ENCODE assay signal across 12 mouse cellular contexts in genomic region chr5:36890794-36891193, GRCm38 (mm10). TPM values are rescaled to one million over a fixed set of nuclear protein-coding genes. Genes with fewer than 3 reads are reported as not detected.
DNase-seq lines count a peak whose midpoint lies in the region; ATAC-seq and TF ChIP-seq lines count a peak whose summit lies in the region.
"Had no signal": no experiment of that assay in that cellular context is flagged by ENCODE, and none has a peak within 500 bp of the region (broad histone marks: within the 10 kb centered on the region; RNA-seq: fewer than 3 reads in every experiment).

No protein-coding gene starts in this region.

- H3K4me3 ChIP-seq in forebrain, embryonic 13.5 days: no peak overlapping the region
- H3K4me3 ChIP-seq in layer of hippocampus, adult 2 months: no peak overlapping the region; the same call in 1 of the 2 replicates
- H3K4me3 ChIP-seq in midbrain, embryonic 16.5 days (ENCODE audit: low read depth, low read length): no peak overlapping the region
- H3K4me3 ChIP-seq in intestine, postnatal 0 days (ENCODE audit: low read depth, low read length): no peak overlapping the region
- H3K4me3 ChIP-seq in liver, embryonic 11.5 days (ENCODE audit: low read depth, low read length): no peak overlapping the region
- H3K4me3 ChIP-seq: heart, embryonic 13.5 days; limb, embryonic 12.5 days; stomach, embryonic 15.5 days had no signal

- peak overlapping the region; percentile 19; the same call in 1 of the 2 replicates for H3K4me2 ChIP-seq in forebrain, embryonic 13.5 days
- H3K4me2 ChIP-seq in midbrain, embryonic 16.5 days (ENCODE audit: low read length): peak overlapping the region; percentile 2; the same call in 1 of the 2 replicates
- H3K4me2 ChIP-seq in intestine, postnatal 0 days (replicated peaks; ENCODE audit: low read depth): no peak overlapping the region
- no peak overlapping the region for H3K4me2 ChIP-seq in liver, embryonic 11.5 days
- H3K4me2 ChIP-seq: heart, embryonic 13.5 days; limb, embryonic 12.5 days; stomach, embryonic 15.5 days had no signal

- no peaks in the 10 kb centered on the region for H3K36me3 ChIP-seq in forebrain, embryonic 13.5 days (ENCODE audit: poor library complexity, severe bottlenecking)
- H3K36me3 ChIP-seq in midbrain, embryonic 16.5 days (ENCODE audit: control insufficient read depth, insufficient read depth, low read length): no peaks in the 10 kb centered on the region
- H3K36me3 ChIP-seq in intestine, postnatal 0 days (ENCODE audit: control insufficient read depth, insufficient read depth): no peaks in the 10 kb centered on the region
- no peaks in the 10 kb centered on the region for H3K36me3 ChIP-seq in liver, embryonic 11.5 days (ENCODE audit: control insufficient read depth, insufficient read depth, low read length)
- H3K36me3 ChIP-seq: heart, embryonic 13.5 days; limb, embryonic 12.5 days; stomach, embryonic 15.5 days had no signal

- 17% methylated on average over 9 of the region's 9 CpGs for WGBS in forebrain, embryonic 13.5 days
- 29% methylated on average over 9 of the region's 9 CpGs for WGBS in midbrain, embryonic 16.5 days
- 34% methylated on average over 9 of the region's 9 CpGs for WGBS in intestine, postnatal 0 days
- WGBS in liver, embryonic 11.5 days: 63% methylated on average over 9 of the region's 9 CpGs

- DNase-seq in brain, embryonic 14.5 days (ENCODE audit: low read depth): peak; percentile 88
- DNase-seq in layer of hippocampus, adult 2 months (ENCODE audit: low spot score in 2 of 2): peak; percentile 68 to 80
- no peak for DNase-seq in liver, embryonic 11.5 days (ENCODE audit: low spot score)
- DNase-seq in gastrocnemius, adult 8-10 months (ENCODE audit: low spot score in 2 of 2): no peak
- DNase-seq: cerebellum, postnatal 14 days had no signal

- peaks cover 41% of the 10 kb centered on the region for H3K4me1 ChIP-seq in forebrain, embryonic 13.5 days
- peaks cover 15% of the 10 kb centered on the region for H3K4me1 ChIP-seq in midbrain, embryonic 16.5 days (ENCODE audit: control insufficient read depth, insufficient read depth, low read length)
- H3K4me1 ChIP-seq in intestine, postnatal 0 days (replicated peaks; ENCODE audit: control insufficient read depth, insufficient read depth, low read length): no peaks in the 10 kb centered on the region
- H3K4me1 ChIP-seq in liver, embryonic 11.5 days (replicated peaks; ENCODE audit: control insufficient read depth, insufficient read depth, low read length): no peaks in the 10 kb centered on the region
- H3K4me1 ChIP-seq: stomach, embryonic 15.5 days had no signal

- H3K9me3 ChIP-seq in forebrain, embryonic 13.5 days (replicated peaks): no peaks in the 10 kb centered on the region
- no peaks in the 10 kb centered on the region for H3K9me3 ChIP-seq in midbrain, embryonic 16.5 days (replicated peaks; ENCODE audit: control insufficient read depth, low read length, poor library complexity, severe bottlenecking)
- H3K9me3 ChIP-seq in intestine, postnatal 0 days (ENCODE audit: control insufficient read depth): no peaks in the 10 kb centered on the region
- H3K9me3 ChIP-seq in liver, embryonic 11.5 days (ENCODE audit: control insufficient read depth, low read length): no peaks in the 10 kb centered on the region
- H3K9me3 ChIP-seq: heart, embryonic 13.5 days; limb, embryonic 12.5 days; stomach, embryonic 15.5 days had no signal

- ATAC-seq in forebrain, embryonic 13.5 days: peak; percentile 77
- peak; percentile 50 for ATAC-seq in midbrain, embryonic 16.5 days
- ATAC-seq in intestine, postnatal 0 days: no peak
- no peak for ATAC-seq in liver, embryonic 11.5 days (replicated peaks; ENCODE audit: low FRiP score)
- ATAC-seq in inflammation-experienced regulatory T-cells, adult 6 months: no peak

- no peak for TF ChIP-seq CTCF in brain, embryonic 14.5 days (IDR thresholded peaks at IDR 0.05; ENCODE audit: borderline replicate concordance, extremely low read depth, insufficient read depth, insufficient read length)
- TF ChIP-seq CTCF in layer of hippocampus, adult 2 months (conservative IDR thresholded peaks at IDR 0.05): no peak
- no peak for TF ChIP-seq CTCF in intestine, postnatal 0 days (IDR thresholded peaks at IDR 0.05; ENCODE audit: low read depth)

- peak overlapping the region; percentile 66 for H3K27ac ChIP-seq in forebrain, embryonic 13.5 days
- peak overlapping the region; percentile 93 for H3K27ac ChIP-seq in layer of hippocampus, adult 2 months
- peak overlapping the region; percentile 61 for H3K27ac ChIP-seq in midbrain, embryonic 16.5 days (ENCODE audit: low read length)
- no peak overlapping the region for H3K27ac ChIP-seq in intestine, postnatal 0 days (ENCODE audit: low read depth, low read length)
- H3K27ac ChIP-seq in liver, embryonic 11.5 days (ENCODE audit: low read depth, low read length): no peak overlapping the region
- H3K27ac ChIP-seq: heart, embryonic 13.5 days; limb, embryonic 12.5 days; stomach, embryonic 15.5 days had no signal

- peak overlapping the region; percentile 14; the same call in 1 of the 2 replicates for H3K9ac ChIP-seq in forebrain, embryonic 13.5 days
- H3K9ac ChIP-seq in midbrain, embryonic 16.5 days (ENCODE audit: low read depth, low read length): no peak overlapping the region
- no peak overlapping the region for H3K9ac ChIP-seq in intestine, postnatal 0 days (ENCODE audit: low read depth, low read length)
- no peak overlapping the region for H3K9ac ChIP-seq in liver, embryonic 11.5 days (ENCODE audit: low read depth, low read length)
- H3K9ac ChIP-seq: heart, embryonic 13.5 days; limb, embryonic 12.5 days; stomach, embryonic 15.5 days had no signal

- H3K27me3 ChIP-seq in forebrain, embryonic 13.5 days: no peaks in the 10 kb centered on the region
- no peaks in the 10 kb centered on the region for H3K27me3 ChIP-seq in midbrain, embryonic 16.5 days (ENCODE audit: control insufficient read depth, insufficient read depth, low read depth, low read length)
- H3K27me3 ChIP-seq in intestine, postnatal 0 days (replicated peaks; ENCODE audit: control insufficient read depth, insufficient read depth, low read length): no peaks in the 10 kb centered on the region
- H3K27me3 ChIP-seq in liver, embryonic 11.5 days (replicated peaks; ENCODE audit: control insufficient read depth, insufficient read depth, low read length): no peaks in the 10 kb centered on the region
- H3K27me3 ChIP-seq: stomach, embryonic 15.5 days had no signal

- TF ChIP-seq POLR2A in brain, embryonic 14.5 days (IDR thresholded peaks at IDR 0.05; ENCODE audit: borderline replicate concordance, extremely low read depth, insufficient read depth, insufficient read length, poor library complexity, severe bottlenecking): no peak

RNA-seq across cellular contexts. Expression of gene Ppp2r2c, which starts 22.5 kb away (rescaled TPM):
- polyA plus RNA-seq in brain, embryonic 14.5 days (2012; rRNA removed): 49.0 and 66.7 TPM in 2 replicates
- polyA plus RNA-seq in forebrain, embryonic 13.5 days (2015; fragmentation: Nextera tagmentation; extraction: Ambion mirVana): 8.8 and 9.0 TPM in 2 replicates
- total RNA-seq in layer of hippocampus, adult 2 months (2021): 100 to 1,000 TPM; 375 to 387 TPM
- 56.8 and 61.1 TPM in 2 replicates for polyA plus RNA-seq in midbrain, embryonic 16.5 days (2015; fragmentation: Nextera tagmentation; extraction: Ambion mirVana)
- polyA plus RNA-seq in intestine, postnatal 0 days (2015; fragmentation: Nextera tagmentation; extraction: Ambion mirVana): 0.95 and 1.0 TPM in 2 replicates
- polyA plus RNA-seq in liver, embryonic 11.5 days (2014; fragmentation: Nextera tagmentation; extraction: Ambion mirVana): 0.30 and 0.33 TPM in 2 replicates
- polyA plus RNA-seq in inflammation-experienced regulatory T-cells, adult 6 months (2017; shearing (Covaris generic)): under 1 TPM in 1 of 3 experiments, not detected in 2; 0.40 TPM
- total RNA-seq in gastrocnemius, adult 8-10 months (2022): 1 to 10 TPM in 1 of 4 experiments, under 1 TPM in 3; 0.27 to 1.1 (median 0.37) TPM

Comparison
In these comparisons a context has a peak if more than half of its experiments do, and no peak if none do; other contexts are left out.
1. DNase-seq: peak in brain, embryonic 14.5 days (single experiment) and layer of hippocampus, adult 2 months (2 of 2); none in liver, embryonic 11.5 days (single experiment) and gastrocnemius, adult 8-10 months (0 of 2).
2. ATAC-seq: peak in forebrain, embryonic 13.5 days (single experiment) and midbrain, embryonic 16.5 days (single experiment); none in intestine, postnatal 0 days (single experiment), liver, embryonic 11.5 days (single experiment) and inflammation-experienced regulatory T-cells, adult 6 months (single experiment).
3. H3K27ac ChIP-seq: peak in forebrain, embryonic 13.5 days (single experiment), layer of hippocampus, adult 2 months (single experiment) and midbrain, embryonic 16.5 days (single experiment); none in intestine, postnatal 0 days (single experiment) and liver, embryonic 11.5 days (single experiment).
4. H3K4me2 ChIP-seq: peak in forebrain, embryonic 13.5 days (single experiment) and midbrain, embryonic 16.5 days (single experiment); none in intestine, postnatal 0 days (single experiment) and liver, embryonic 11.5 days (single experiment).